Mouse (Mus musculus) E14TG2a.4 (cell line): ENCODE data around the gene Olig1.

Source experiments
- CTCF ChIP-seq: conservative IDR thresholded peaks from 2 replicates; pipeline ENCODE4 v1.5.1; 2014; ENCODE audit warnings: low read length
- NANOG ChIP-seq: IDR thresholded peaks from 2 replicates; pipeline ENCODE4 v1.6.1; 2014; ENCODE audit warnings: borderline replicate concordance, low read length, mixed read lengths
- POU5F1 ChIP-seq: IDR thresholded peaks from 2 replicates; pipeline ENCODE4 v1.6.1; 2014; ENCODE audit warnings: low read length, borderline replicate concordance

GRCm38 (mm10) chr16:91262467-91263220 lies 6.9 kb upstream of the Olig1 start:
- TF ChIP-seq CTCF (no peak), POU5F1 (no peak), NANOG (no peak)
